ENCODE assay signal across 27 mouse cellular contexts in the genomic region with DNA sequence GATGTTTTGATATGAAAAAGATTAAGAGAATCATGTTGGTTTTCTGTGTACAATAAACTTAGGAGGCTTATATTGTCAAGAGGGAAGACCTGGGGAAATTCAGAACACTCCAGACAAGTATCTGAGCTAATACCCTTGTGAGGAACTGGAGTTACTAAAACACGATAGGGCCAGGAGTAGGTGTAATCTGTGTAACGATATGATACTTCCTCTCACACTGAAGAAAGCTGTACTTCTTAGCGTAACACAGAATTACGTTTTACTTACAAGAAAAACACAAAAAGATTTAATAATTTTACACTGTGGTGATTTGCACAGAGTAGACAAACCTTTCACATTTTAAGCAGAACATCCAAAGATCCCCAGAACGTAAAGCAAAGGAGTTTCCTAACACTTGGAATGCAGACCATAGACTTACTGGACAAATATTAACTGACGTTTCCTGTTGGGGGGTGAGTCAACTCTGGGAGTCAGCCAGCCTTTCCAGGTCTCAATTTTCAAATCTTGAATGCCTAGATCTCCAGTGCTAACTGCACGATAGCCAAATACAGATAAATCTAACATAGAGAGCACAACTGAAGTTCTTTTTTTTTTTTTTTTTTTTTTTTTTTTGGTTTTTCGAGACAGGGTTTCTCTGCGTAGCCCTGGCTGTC. TPM values are rescaled to one million over a fixed set of nuclear protein-coding genes. Genes with fewer than 3 reads are reported as not detected.
DNase-seq lines count a peak whose midpoint lies in the region; ATAC-seq and TF ChIP-seq lines count a peak whose summit lies in the region.
"Had no signal": no experiment of that assay in that cellular context is flagged by ENCODE, and none has a peak within 500 bp of the region (broad histone marks: within the 10 kb centered on the region; RNA-seq: fewer than 3 reads in every experiment).

No protein-coding gene starts in this region.

- peak; percentile 18 for DNase-seq in lung, embryonic 14.5 days
- DNase-seq in lung, postnatal 36 days, result no peak
- peak; percentile 40 for DNase-seq in lung, postnatal 0 days (ENCODE audit: low spot score)
- DNase-seq in lung, postnatal 25 days (ENCODE audit: low spot score), result no peak
- DNase-seq in MEL (ENCODE audit: low read depth, low spot score) (peak; percentile 66), Patski (ENCODE audit: low read depth, low spot score) (peak; percentile 22)
- no peak for DNase-seq in heart, adult 2 months
- DNase-seq in layer of hippocampus, adult 11-12 months (ENCODE audit: low spot score), result no peak
- DNase-seq: adrenal gland, adult 2 months; adrenal gland, postnatal 10 days; adrenal gland, postnatal 25 days; B cell, adult 2 months; cerebellum, adult 11 months; cerebellum, adult 18-20 months; cerebellum, adult 8-10 months; cerebellum, adult 9-11 months; cerebellum, postnatal 14 days; cerebellum, postnatal 36 days; embryo, embryonic 11 days; forebrain, postnatal 0 days had no signal

- H3K4me3 ChIP-seq in lung, embryonic 14.5 days (ENCODE audit: low read depth, low read length), result no peak overlapping the region
- H3K4me3 ChIP-seq in lung, postnatal 0 days (ENCODE audit: low read depth, low read length), result no peak overlapping the region
- peak overlapping the region; percentile 19 to 40; a peak in 2 of 4 replicates for H3K4me3 ChIP-seq in MEL (ENCODE audit: control insufficient read depth in 1 of 2, insufficient read depth in 1 of 2, low read depth in 2 of 2, low read length in 2 of 2)
- no peak overlapping the region for H3K4me3 ChIP-seq in heart, adult 2 months
- H3K4me3 ChIP-seq: embryonic facial prominence, embryonic 13.5 days; embryonic facial prominence, embryonic 15.5 days; forebrain, embryonic 13.5 days; forebrain, embryonic 15.5 days had no signal

- H3K36me3 ChIP-seq in lung, embryonic 14.5 days (ENCODE audit: insufficient read depth), result no peaks in the 10 kb centered on the region
- H3K36me3 ChIP-seq in lung, postnatal 0 days (ENCODE audit: insufficient read depth, low read length), result no peaks in the 10 kb centered on the region
- peaks cover 0 to 33% of the 10 kb centered on the region in 2 experiments; a peak in 2 of 4 replicates for H3K36me3 ChIP-seq in MEL (ENCODE audit: control insufficient read depth in 1 of 2, insufficient read depth in 2 of 2, low read length in 2 of 2)
- H3K36me3 ChIP-seq in heart, adult 2 months (ENCODE audit: control insufficient read depth, insufficient read depth, low read length), result no peaks in the 10 kb centered on the region
- H3K36me3 ChIP-seq: embryonic facial prominence, embryonic 13.5 days; embryonic facial prominence, embryonic 15.5 days; forebrain, embryonic 15.5 days; G1E had no signal

- H3K4me1 ChIP-seq in lung, embryonic 14.5 days (ENCODE audit: insufficient read depth), result no peaks in the 10 kb centered on the region
- H3K4me1 ChIP-seq in lung, postnatal 0 days (ENCODE audit: insufficient read depth, low read depth, low read length), result no peaks in the 10 kb centered on the region
- H3K4me1 ChIP-seq in MEL (ENCODE audit: control insufficient read depth in 1 of 2, insufficient read depth in 2 of 2, low read length in 2 of 2), result peaks cover 19 to 20% of the 10 kb centered on the region in 2 experiments
- no peaks in the 10 kb centered on the region for H3K4me1 ChIP-seq in heart, adult 2 months (ENCODE audit: control insufficient read depth, insufficient read depth, low read length)
- H3K4me1 ChIP-seq: embryonic facial prominence, embryonic 13.5 days; embryonic facial prominence, embryonic 15.5 days; forebrain, embryonic 13.5 days; forebrain, embryonic 15.5 days had no signal

- POLR2A ChIA-PET in Patski (lab: Charles Lee), result interaction anchor here (1.4 kb wide), 1 partner anchor 38 kb away, joined by 5 read pairs; no protein-coding TSS in a partner anchor

- no peak for ATAC-seq in lung, embryonic 14.5 days (ENCODE audit: insufficient read depth)
- peak; percentile 44; the same call in 1 of the 2 replicates for ATAC-seq in lung, postnatal 0 days
- ATAC-seq in Patski, result no peak
- ATAC-seq: CD4-positive, CD25-positive, alpha-beta regulatory T cell, adult 4 months; forebrain, embryonic 13.5 days; forebrain, embryonic 15.5 days; forebrain, postnatal 0 days had no signal

- H3K9me3 ChIP-seq in lung, embryonic 14.5 days (ENCODE audit: low read depth, low read length), result no peaks in the 10 kb centered on the region
- no peaks in the 10 kb centered on the region for H3K9me3 ChIP-seq in lung, postnatal 0 days (ENCODE audit: low read length)
- no peaks in the 10 kb centered on the region for H3K9me3 ChIP-seq in MEL (replicated peaks; ENCODE audit: insufficient read depth, low read length)
- H3K9me3 ChIP-seq: embryonic facial prominence, embryonic 13.5 days; embryonic facial prominence, embryonic 15.5 days; forebrain, embryonic 13.5 days; forebrain, embryonic 15.5 days; G1E had no signal

- H3K9ac ChIP-seq in lung, embryonic 14.5 days, result no peak overlapping the region
- H3K9ac ChIP-seq in lung, postnatal 0 days (replicated peaks; ENCODE audit: low read depth), result no peak overlapping the region
- H3K9ac ChIP-seq in MEL (ENCODE audit: control insufficient read depth, low read depth, low read length, poor library complexity, severe bottlenecking), result no peak overlapping the region
- H3K9ac ChIP-seq in heart, adult 2 months (ENCODE audit: low read depth, low read length), result no peak overlapping the region
- H3K9ac ChIP-seq: embryonic facial prominence, embryonic 13.5 days; embryonic facial prominence, embryonic 15.5 days; forebrain, embryonic 13.5 days; forebrain, embryonic 15.5 days; forebrain, postnatal 0 days had no signal

- no peaks in the 10 kb centered on the region for H3K27me3 ChIP-seq in lung, embryonic 14.5 days (ENCODE audit: insufficient read depth, low read length)
- no peaks in the 10 kb centered on the region for H3K27me3 ChIP-seq in lung, postnatal 0 days (replicated peaks; ENCODE audit: insufficient read depth, low read length)
- no peaks in the 10 kb centered on the region for H3K27me3 ChIP-seq in MEL (ENCODE audit: control insufficient read depth in 1 of 2, insufficient read depth in 2 of 2, low read length in 2 of 2)
- H3K27me3 ChIP-seq in Patski, result no peaks in the 10 kb centered on the region
- H3K27me3 ChIP-seq in heart, adult 2 months (ENCODE audit: control insufficient read depth, insufficient read depth, low read length), result no peaks in the 10 kb centered on the region
- H3K27me3 ChIP-seq: CH12.LX; embryonic facial prominence, embryonic 15.5 days; forebrain, embryonic 13.5 days; forebrain, embryonic 15.5 days had no signal

- intact Hi-C loops in heart, adult 2 months (cut with DNase I), result loop anchor here (10.0 kb wide), 1 partner anchor 130 kb away; no protein-coding TSS in a partner anchor

- in situ Hi-C loops in Patski (cut with MboI; ENCODE audit: low pct_unique_long_range_greater_than_20kb), result no loop called here

- no peak for TF ChIP-seq RAD21 in MEL (IDR thresholded peaks at IDR 0.05; ENCODE audit: low read depth, low read length)

- TF ChIP-seq EP300 in lung, postnatal 0 days (IDR thresholded peaks at IDR 0.05), result no peak
- TF ChIP-seq EP300 in MEL (IDR thresholded peaks at IDR 0.05; ENCODE audit: low read depth in 1 of 2, low read length in 2 of 2), result peak; percentile 53 to 56
- TF ChIP-seq EP300 in heart, adult 2 months (IDR thresholded peaks at IDR 0.05; ENCODE audit: insufficient read depth, low read depth, low read length), result no peak

- CTCF ChIA-PET in Patski (lab: Charles Lee), result no interaction called here

- no peak overlapping the region for H3K27ac ChIP-seq in lung, embryonic 14.5 days (ENCODE audit: low read depth)
- no peak overlapping the region; the same call in 1 of the 2 replicates for H3K27ac ChIP-seq in lung, postnatal 0 days (ENCODE audit: low read length)
- peak overlapping the region; percentile 77 for H3K27ac ChIP-seq in MEL (ENCODE audit: control insufficient read depth, low read depth, low read length)
- no peak overlapping the region for H3K27ac ChIP-seq in heart, adult 2 months
- H3K27ac ChIP-seq: embryonic facial prominence, embryonic 13.5 days; embryonic facial prominence, embryonic 15.5 days; forebrain, embryonic 13.5 days; forebrain, embryonic 15.5 days had no signal

- no peak for TF ChIP-seq POLR2A in MEL (IDR thresholded peaks at IDR 0.05; ENCODE audit: control insufficient read depth in 1 of 2, insufficient read depth in 1 of 2, low read depth in 1 of 2, low read length in 2 of 2, poor library complexity in 1 of 2)
- no peak for TF ChIP-seq POLR2A in heart, adult 2 months (IDR thresholded peaks at IDR 0.05; ENCODE audit: insufficient read depth, low read depth, low read length)

- TF ChIP-seq CTCF in lung, embryonic 14.5 days (IDR thresholded peaks at IDR 0.05; ENCODE audit: low read depth), result no peak
- no peak for TF ChIP-seq CTCF in lung, postnatal 0 days (IDR thresholded peaks at IDR 0.05)
- TF ChIP-seq CTCF in MEL (IDR thresholded peaks at IDR 0.05 in 2 of 3, conservative IDR thresholded peaks at IDR 0.05 in 1 of 3; ENCODE audit: control insufficient read depth in 1 of 3, insufficient read depth in 1 of 3, low read depth in 2 of 3, low read length in 3 of 3, poor library complexity in 1 of 3, severe bottlenecking in 1 of 3), result no peak
- no peak for TF ChIP-seq CTCF in Patski (IDR thresholded peaks at IDR 0.05)
- no peak for TF ChIP-seq CTCF in heart, adult 2 months (IDR thresholded peaks at IDR 0.05)

- 67% methylated on average over 7 of the region's 9 CpGs for WGBS in lung, embryonic 14.5 days
- 54% methylated on average over 7 of the region's 9 CpGs for whole genome bisulfite sequencing in lung, postnatal 0 days
- WGBS in heart, adult 2 months, result 49% methylated on average over 8 of the region's 9 CpGs

- no peaks in the 10 kb centered on the region for H3K79me2 ChIP-seq in MEL (ENCODE audit: control insufficient read depth, insufficient read depth, low read length, poor library complexity)
- no peaks in the 10 kb centered on the region for H3K79me2 ChIP-seq in heart, adult 2 months (replicated peaks; ENCODE audit: control insufficient read depth, insufficient read depth, low read length)

- H3K4me2 ChIP-seq in lung, embryonic 14.5 days, result no peak overlapping the region
- no peak overlapping the region for H3K4me2 ChIP-seq in lung, postnatal 0 days (replicated peaks; ENCODE audit: low read depth, low read length)
- H3K4me2 ChIP-seq: embryonic facial prominence, embryonic 13.5 days; embryonic facial prominence, embryonic 15.5 days; forebrain, embryonic 13.5 days; forebrain, embryonic 15.5 days had no signal

TF ChIP-seq in MEL, 35 proteins besides CTCF, POLR2A, EP300 and RAD21 (continues in another document):
- TF ChIP-seq ETS1 (IDR thresholded peaks at IDR 0.05; ENCODE audit: low read depth, low read length) (0 out of 2 replicates have a peak, but pooled peaks have one; percentile 17), ZNF384 (IDR thresholded peaks at IDR 0.05; ENCODE audit: low read depth, low read length) (peak; percentile 86)

RNA-seq across cellular contexts. Expression of a gene that starts 6.9 kb away (rescaled TPM):
- polyA plus RNA-seq in lung, embryonic 14.5 days (2014; fragmentation: Nextera tagmentation; extraction: Ambion mirVana), result 54.9 and 57.6 TPM in 2 replicates
- 21.0 and 21.2 TPM in 2 replicates for polyA plus RNA-seq in lung, postnatal 0 days (2015; fragmentation: Nextera tagmentation; extraction: Ambion mirVana)
- 118 and 147 TPM in 2 replicates for total RNA-seq in MEL (2012; rRNA removed)
- polyA plus RNA-seq in MEL (2012; ENCODE audit: insufficient read depth in 1 of 2, insufficient read length in 2 of 2, low read depth in 1 of 2, low replicate concordance in 2 of 2, missing spikeins in 1 of 2), result 100 to 1,000 TPM in 1 of 2 experiments, 10 to 100 TPM in 1; 89.3 to 328 TPM
- 122 TPM for polyA plus RNA-seq in Patski (2021)
- total RNA-seq in heart, adult 2 months (2021), result 100 to 1,000 TPM; 142 to 170 TPM
- polyA plus RNA-seq in heart, adult 2 months (2012; rRNA removed), result 17.7 and 35.3 TPM in 2 replicates

Comparison
In these comparisons a context has a peak if more than half of its experiments do, and no peak if none do; other contexts are left out.
1. DNase-seq: peak in lung, embryonic 14.5 days (single experiment), lung, postnatal 0 days (single experiment), MEL (single experiment) and Patski (single experiment); none in lung, postnatal 36 days (single experiment), lung, postnatal 25 days (single experiment), heart, adult 2 months (0 of 2) and layer of hippocampus, adult 11-12 months (single experiment).
2. H3K4me3 ChIP-seq: peak in MEL (2 of 2); none in lung, embryonic 14.5 days (single experiment), lung, postnatal 0 days (single experiment) and heart, adult 2 months (single experiment).